In genomic region chr11:88071113-88071512, GRCm38 (mm10) we compare ENCODE assay signal across 8 mouse cellular contexts. TPM values are rescaled to one million over a fixed set of nuclear protein-coding genes. Genes with fewer than 3 reads are reported as not detected.
DNase-seq lines count a peak whose midpoint lies in the region; ATAC-seq lines count a peak whose summit lies in the region.

No protein-coding gene starts in this region.

- H3K36me3 ChIP-seq in hindbrain, embryonic 12.5 days, result peaks cover 24% of the 10 kb centered on the region
- H3K36me3 ChIP-seq in midbrain, embryonic 11.5 days (ENCODE audit: control insufficient read depth, insufficient read depth, low read length), result peaks cover 2% of the 10 kb centered on the region; the same call in 1 of the 2 replicates

- H3K9me3 ChIP-seq in hindbrain, embryonic 12.5 days (replicated peaks), result no peaks in the 10 kb centered on the region
- H3K9me3 ChIP-seq in midbrain, embryonic 11.5 days (ENCODE audit: control insufficient read depth, low read length), result no peaks in the 10 kb centered on the region

- 53% methylated on average over 5 of the region's 5 CpGs for WGBS in hindbrain, embryonic 12.5 days
- 46% methylated on average over 5 of the region's 5 CpGs for WGBS in midbrain, embryonic 11.5 days

- peak overlapping the region; percentile 99 for H3K4me3 ChIP-seq in hindbrain, embryonic 12.5 days
- H3K4me3 ChIP-seq in midbrain, embryonic 11.5 days (ENCODE audit: low read depth, low read length), result peak overlapping the region; percentile 85

- peak overlapping the region; percentile 66 for H3K4me2 ChIP-seq in hindbrain, embryonic 12.5 days (replicated peaks)
- peak overlapping the region; percentile 77 for H3K4me2 ChIP-seq in midbrain, embryonic 11.5 days

- no peak for ATAC-seq in hindbrain, embryonic 12.5 days (ENCODE audit: low FRiP score)
- ATAC-seq in midbrain, embryonic 11.5 days (ENCODE audit: low FRiP score), result no peak

- 0 out of 2 replicates have a peak overlapping the region, but pooled peaks have one; percentile 23 for H3K27ac ChIP-seq in hindbrain, embryonic 12.5 days
- no peak overlapping the region; the same call in 1 of the 2 replicates for H3K27ac ChIP-seq in midbrain, embryonic 11.5 days (ENCODE audit: low read depth, low read length)

- no peaks in the 10 kb centered on the region for H3K27me3 ChIP-seq in hindbrain, embryonic 12.5 days
- no peaks in the 10 kb centered on the region for H3K27me3 ChIP-seq in midbrain, embryonic 11.5 days (ENCODE audit: control insufficient read depth, insufficient read depth, low read length)

- peak overlapping the region; percentile 53; the same call in 1 of the 2 replicates for H3K9ac ChIP-seq in hindbrain, embryonic 12.5 days
- peak overlapping the region; percentile 54; the same call in 1 of the 2 replicates for H3K9ac ChIP-seq in midbrain, embryonic 11.5 days (ENCODE audit: low read length)

- H3K4me1 ChIP-seq in hindbrain, embryonic 12.5 days, result peaks cover 53% of the 10 kb centered on the region
- peaks cover 31% of the 10 kb centered on the region for H3K4me1 ChIP-seq in midbrain, embryonic 11.5 days (ENCODE audit: control insufficient read depth, insufficient read depth, low read length)

- peak; percentile 68 for DNase-seq in heart, adult 11 months
- no peak for DNase-seq in heart, adult 9 months (ENCODE audit: low spot score in 2 of 2)
- peak; percentile 55 for DNase-seq in Muller cell, postnatal 12 days (ENCODE audit: inconsistent ontology term)
- no peak for DNase-seq in midbrain, embryonic 11.5 days (ENCODE audit: low spot score, missing footprints)
- no peak for DNase-seq in embryo, embryonic 10.5 days (ENCODE audit: low spot score)
- DNase-seq in adrenal gland, adult (ENCODE audit: inconsistent age in 2 of 2, low spot score in 1 of 2), result no peak
- DNase-seq in right cerebral cortex, adult 2 months (ENCODE audit: low spot score in 2 of 2), result no peak

RNA-seq across cellular contexts. Expression of gene Vezf1, which starts 3.0 kb away (rescaled TPM):
- polyA plus RNA-seq in hindbrain, embryonic 12.5 days (2016; fragmentation: Nextera tagmentation; extraction: Ambion mirVana), result 75.1 and 79.0 TPM in 2 replicates
- polyA plus RNA-seq in midbrain, embryonic 11.5 days (2014; fragmentation: Nextera tagmentation; extraction: Ambion mirVana), result 82.5 and 83.6 TPM in 2 replicates

RNA-seq across cellular contexts. Expression of gene Srsf1, which starts 23.9 kb away (rescaled TPM):
- polyA plus RNA-seq in hindbrain, embryonic 12.5 days (2016; fragmentation: Nextera tagmentation; extraction: Ambion mirVana), result 468 and 477 TPM in 2 replicates
- 533 and 541 TPM in 2 replicates for polyA plus RNA-seq in midbrain, embryonic 11.5 days (2014; fragmentation: Nextera tagmentation; extraction: Ambion mirVana)

RNA-seq across cellular contexts. Expression of gene Cuedc1, which starts 26.7 kb away (rescaled TPM):
- polyA plus RNA-seq in hindbrain, embryonic 12.5 days (2016; fragmentation: Nextera tagmentation; extraction: Ambion mirVana), result 53.2 and 53.3 TPM in 2 replicates
- 16.5 and 17.0 TPM in 2 replicates for polyA plus RNA-seq in midbrain, embryonic 11.5 days (2014; fragmentation: Nextera tagmentation; extraction: Ambion mirVana)

Comparison
In these comparisons a context has a peak if more than half of its experiments do, and no peak if none do; other contexts are left out.
1. DNase-seq: peak in heart, adult 11 months (single experiment) and Muller cell, postnatal 12 days (single experiment); none in heart, adult 9 months (0 of 2), midbrain, embryonic 11.5 days (single experiment), embryo, embryonic 10.5 days (single experiment), adrenal gland, adult (0 of 2) and right cerebral cortex, adult 2 months (0 of 2).